Comparison of ENCODE assay signal across 15 mouse cellular contexts in genomic region chr10:83124560-83124959, GRCm38 (mm10).
"Had no signal": no experiment of that assay in that cellular context is flagged by ENCODE, and none has a peak within 500 bp of the region (broad histone marks: within the 10 kb centered on the region; RNA-seq: fewer than 3 reads in every experiment).

No protein-coding gene starts in this region.

- ATAC-seq: midbrain, embryonic 13.5 days; midbrain, embryonic 15.5 days had no signal

- H3K4me3 ChIP-seq: megakaryocyte, embryonic 14.5 days; midbrain, embryonic 13.5 days; midbrain, embryonic 15.5 days; neural tube, embryonic 12.5 days had no signal

- H3K9ac ChIP-seq: lung, embryonic 14.5 days; midbrain, embryonic 13.5 days; midbrain, embryonic 15.5 days; neural tube, embryonic 12.5 days had no signal

- DNase-seq: lung, adult 18-20 months; lung, embryonic 14.5 days; lung, postnatal 10 days; lung, postnatal 36 days; right cerebral cortex, postnatal 14 days; spleen, adult 18-20 months; thymus, adult 18-20 months; thymus, postnatal 14 days; thymus, postnatal 36 days had no signal

- H3K36me3 ChIP-seq: midbrain, embryonic 13.5 days; midbrain, embryonic 15.5 days; neural tube, embryonic 12.5 days had no signal

- H3K4me2 ChIP-seq: lung, embryonic 14.5 days; midbrain, embryonic 11.5 days; midbrain, embryonic 13.5 days; midbrain, embryonic 15.5 days; neural tube, embryonic 12.5 days had no signal

- H3K27me3 ChIP-seq: megakaryocyte, embryonic 14.5 days; midbrain, embryonic 13.5 days; midbrain, embryonic 15.5 days; neural tube, embryonic 12.5 days had no signal

- H3K27ac ChIP-seq: macrophage; midbrain, embryonic 13.5 days; midbrain, embryonic 15.5 days; neural tube, embryonic 12.5 days had no signal

- H3K9me3 ChIP-seq: midbrain, embryonic 13.5 days; midbrain, embryonic 15.5 days; neural tube, embryonic 12.5 days had no signal
